Mouse (Mus musculus) kidney, adult 18-20 months (tissue): Measurements from ENCODE around the gene Bcl2l11.
"Not testable (repeated sequence)": the region's sequence is repeated elsewhere in the genome, so short reads cannot be mapped to it uniquely, and the experiment has no call there.

Experiments
- DNase-seq: peaks from one replicate; pipeline ENCODE4 v3.0.0; 2021

Gene Bcl2l11

GRCm38 (mm10) chr2:128176391-128177044, 50.7 kb downstream of the Bcl2l11 start:
- DNase-seq, result no peak

- no peak for DNase-seq
Measured at GRCm38 (mm10) chr2:128177241-128177661, 51.4 kb downstream of the Bcl2l11 start.

- DNase-seq, result no peak
Measured at GRCm38 (mm10) chr2:128179126-128179807, 53.4 kb downstream of the Bcl2l11 start.

GRCm38 (mm10) chr2:128179808-128180379, 54.1 kb downstream of the Bcl2l11 start:
- peak; percentile 73 for DNase-seq

- DNase-seq, result not testable (repeated sequence)
Measured at GRCm38 (mm10) chr2:128182181-128182580, 56.3 kb downstream of the Bcl2l11 start.

GRCm38 (mm10) chr2:128182751-128183150, 56.9 kb downstream of the Bcl2l11 start:
- no peak for DNase-seq

- no peak for DNase-seq
Measured at GRCm38 (mm10) chr2:128183762-128184161, 57.9 kb downstream of the Bcl2l11 start.

- no peak for DNase-seq
Measured at GRCm38 (mm10) chr2:128185942-128186341, 60.1 kb downstream of the Bcl2l11 start.

- DNase-seq, result no peak
Measured at GRCm38 (mm10) chr2:128187277-128187676, 61.4 kb downstream of the Bcl2l11 start.

- DNase-seq, result no peak
Measured at GRCm38 (mm10) chr2:128188461-128188860, 62.6 kb downstream of the Bcl2l11 start.

GRCm38 (mm10) chr2:128189691-128190090, 63.9 kb downstream of the Bcl2l11 start:
- no peak for DNase-seq

GRCm38 (mm10) chr2:128190196-128190595, 64.4 kb downstream of the Bcl2l11 start:
- DNase-seq, result no peak

- DNase-seq, result peak; percentile 77
Measured at GRCm38 (mm10) chr2:128193411-128193810, 67.6 kb downstream of the Bcl2l11 start.

GRCm38 (mm10) chr2:128197379-128197778, 71.5 kb downstream of the Bcl2l11 start:
- DNase-seq, result no peak

- no peak for DNase-seq
Measured at GRCm38 (mm10) chr2:128203147-128203546, 77.3 kb downstream of the Bcl2l11 start.

- DNase-seq, result no peak
Measured at GRCm38 (mm10) chr2:128203749-128204405, 78.0 kb downstream of the Bcl2l11 start.

- peak; percentile 66 for DNase-seq
Measured at GRCm38 (mm10) chr2:128208541-128208940, 82.7 kb downstream of the Bcl2l11 start.

- DNase-seq, result no peak
Measured at GRCm38 (mm10) chr2:128209841-128210329, 84.0 kb downstream of the Bcl2l11 start.

- DNase-seq, result no peak
Measured at GRCm38 (mm10) chr2:128210376-128210775, 84.5 kb downstream of the Bcl2l11 start.

- DNase-seq, result no peak
Measured at GRCm38 (mm10) chr2:128211022-128211880, 85.4 kb downstream of the Bcl2l11 start.

- DNase-seq, result no peak
Measured at GRCm38 (mm10) chr2:128211881-128212209, 86.0 kb downstream of the Bcl2l11 start.
